Mouse (Mus musculus) layer of hippocampus, postnatal 10 days (tissue): Measurements from ENCODE around the gene Gm44579. TPM values are rescaled to one million over a fixed set of nuclear protein-coding genes. Genes with fewer than 3 reads are reported as not detected.
A peak's percentile ranks its signal among the peaks of the same experiment; 100 is the strongest.

Experiments used
- DNase-seq, 2 experiments: peaks; one replicate each; pipeline ENCODE4 v3.0.0; 2021; ENCODE audit warnings: low spot score in 2 of 2
- long read RNA-seq: library from polyadenylated mRNA; stranded (forward); transcript quantifications from one replicate; pipeline ENCODE4 v2.0.0, GENCODE M21; 2023
- total RNA-seq, 2 experiments: library from RNA; stranded (reverse); gene quantifications; 2 replicates each; pipeline ENCODE4 v1.2.3; 2021

Gene Gm44579
- under 1 TPM in 1 of 2 experiments, not detected in 1; 0.18 TPM for total RNA-seq
- long read RNA-seq: 0 reads

GRCm38 (mm10) chr15:98220877-98221276 lies at the start of gene Gm44579, which contains the start of gene Olfr287:
TSS of gene Gm44579 (minus strand) at chr15:98220977.
TSS of gene Olfr287 (minus strand) at chr15:98221056.
- DNase-seq: no peak

DNA sequence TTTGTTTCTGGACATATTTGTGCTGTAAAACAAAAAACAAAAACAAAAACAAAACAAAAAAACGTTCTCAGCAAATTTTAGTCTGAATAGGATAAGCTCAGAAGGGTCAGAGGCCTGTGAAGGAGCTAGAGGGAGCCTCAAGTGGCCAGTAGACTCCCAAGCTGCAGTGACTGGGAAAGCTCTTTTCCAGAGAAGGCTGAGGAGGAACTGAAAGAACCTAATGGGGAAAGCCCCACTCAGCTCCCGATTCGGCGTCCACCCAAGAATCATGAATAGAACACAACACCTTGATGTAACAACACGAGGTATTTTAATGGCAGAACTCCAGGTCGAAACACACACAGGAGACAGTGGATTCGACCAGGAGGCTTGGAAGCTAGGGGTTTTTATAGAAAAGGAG lies 37.0 kb upstream of the Gm44579 start:
- no peak for DNase-seq

GRCm38 (mm10) chr15:98257193-98257592 lies 36.4 kb upstream of the Gm44579 start, which contains the start of gene H1fnt:
TSS of gene H1fnt (minus strand) at chr15:98257293.
- DNase-seq: no peak

DNA sequence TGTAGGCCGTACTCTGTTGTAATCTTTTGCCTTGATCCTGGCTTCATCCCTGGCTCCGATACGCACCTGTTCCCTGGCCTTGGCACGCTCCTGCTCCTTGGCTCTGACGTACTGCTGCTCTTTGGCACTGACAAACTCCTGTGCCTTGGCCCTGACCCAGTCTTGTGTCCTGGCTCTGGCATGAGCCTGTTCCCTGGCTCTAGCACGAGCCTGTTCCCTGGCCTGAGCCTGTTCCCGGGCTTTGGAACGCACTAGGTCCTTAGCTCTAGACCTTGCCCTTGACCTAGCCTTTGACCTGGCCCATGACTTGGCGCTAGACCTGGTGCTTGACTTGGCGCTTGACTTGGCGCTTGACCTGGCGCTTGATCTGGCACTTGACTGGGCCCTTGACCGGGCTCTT lies 35.5 kb upstream of the Gm44579 start:
- DNase-seq: no peak

DNA sequence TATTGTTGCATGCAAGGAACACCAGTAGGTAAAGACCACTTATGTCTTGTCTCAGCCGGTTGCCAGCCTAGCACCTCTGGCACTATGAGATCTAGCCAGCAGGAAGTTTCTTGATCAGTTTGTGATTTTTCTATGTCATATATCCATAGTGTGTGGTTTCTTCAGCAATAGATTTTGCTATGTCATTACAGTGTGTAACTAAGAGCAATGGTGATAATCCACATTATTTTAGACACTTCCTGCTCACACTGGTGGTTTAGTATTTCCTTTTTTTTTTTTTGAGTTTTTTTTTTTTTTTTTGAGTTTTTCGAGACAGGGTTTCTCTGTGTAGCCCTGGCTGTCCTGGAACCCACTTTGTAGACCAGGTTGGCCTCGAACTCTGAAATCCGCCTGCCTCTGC lies 14.7 kb upstream of the Gm44579 start:
- DNase-seq: no peak

- DNase-seq: no peak
Measured at GRCm38 (mm10) chr15:98234350-98234749, 13.6 kb upstream of the Gm44579 start, which contains the start of gene Olfr286. TSS of gene Olfr286 (minus strand) at chr15:98234450.

DNA sequence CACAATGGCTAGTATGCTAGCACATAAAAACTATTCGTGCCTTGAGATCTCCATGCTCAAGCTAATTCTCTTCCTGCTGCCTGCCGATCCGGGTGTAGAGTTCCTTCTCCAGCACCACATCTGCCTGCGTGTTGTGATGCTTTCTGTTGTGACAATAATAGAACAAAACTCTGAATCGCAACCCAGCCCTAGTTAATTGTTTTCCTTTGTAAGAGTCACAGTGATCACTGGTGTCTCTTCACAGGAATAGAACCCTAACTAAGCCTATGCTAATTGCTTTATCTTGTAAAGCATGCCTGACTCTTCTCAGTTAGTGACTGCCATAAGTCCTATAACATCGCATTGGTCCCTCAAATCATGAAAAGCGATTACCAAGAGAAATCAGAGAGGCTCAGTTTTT lies 5.3 kb upstream of the Gm44579 start:
- DNase-seq: no peak

DNA sequence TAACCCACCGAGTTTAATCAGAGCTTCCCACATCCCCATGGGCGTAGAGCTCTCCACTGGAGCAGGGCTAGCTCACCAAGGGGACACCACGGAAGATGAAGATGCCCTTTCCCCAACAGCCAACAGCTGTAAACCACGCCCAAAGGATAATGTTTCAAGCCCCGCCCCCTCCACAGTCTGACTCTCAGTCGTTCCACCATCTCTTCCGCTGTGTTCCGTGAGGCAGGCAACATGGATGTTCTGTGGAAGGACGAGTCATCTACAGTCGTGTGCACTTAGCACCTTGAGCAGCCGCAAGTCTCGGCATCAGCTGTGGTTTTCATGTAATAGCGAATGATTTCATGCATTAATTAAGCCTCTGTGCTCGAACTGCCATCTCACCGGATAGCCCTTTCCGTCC lies 4.8 kb upstream of the Gm44579 start:
- no peak for DNase-seq

DNA sequence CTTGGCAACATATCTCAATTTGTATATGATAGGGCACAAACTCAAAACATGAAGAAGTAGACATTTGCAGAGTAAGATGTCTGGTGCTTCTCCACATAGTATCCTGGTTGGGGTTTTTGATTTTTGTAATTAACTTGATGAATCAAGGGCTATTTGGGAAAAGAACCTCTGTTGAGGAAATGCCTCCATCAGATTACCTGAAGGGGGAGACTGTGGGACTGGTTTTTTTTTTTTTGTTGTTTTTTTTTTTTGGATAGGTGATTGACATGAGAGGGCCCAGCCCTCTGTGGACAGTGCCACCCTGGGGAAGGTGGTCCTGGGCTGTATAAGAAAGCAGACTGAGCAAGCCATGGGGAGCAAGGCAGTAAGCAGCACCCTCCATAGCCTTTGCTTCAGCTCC lies 1.6 kb upstream of the Gm44579 start:
- DNase-seq: no peak

- DNase-seq: no peak
Measured at GRCm38 (mm10) chr15:98214130-98214529, 6.6 kb downstream of the Gm44579 start.

DNA sequence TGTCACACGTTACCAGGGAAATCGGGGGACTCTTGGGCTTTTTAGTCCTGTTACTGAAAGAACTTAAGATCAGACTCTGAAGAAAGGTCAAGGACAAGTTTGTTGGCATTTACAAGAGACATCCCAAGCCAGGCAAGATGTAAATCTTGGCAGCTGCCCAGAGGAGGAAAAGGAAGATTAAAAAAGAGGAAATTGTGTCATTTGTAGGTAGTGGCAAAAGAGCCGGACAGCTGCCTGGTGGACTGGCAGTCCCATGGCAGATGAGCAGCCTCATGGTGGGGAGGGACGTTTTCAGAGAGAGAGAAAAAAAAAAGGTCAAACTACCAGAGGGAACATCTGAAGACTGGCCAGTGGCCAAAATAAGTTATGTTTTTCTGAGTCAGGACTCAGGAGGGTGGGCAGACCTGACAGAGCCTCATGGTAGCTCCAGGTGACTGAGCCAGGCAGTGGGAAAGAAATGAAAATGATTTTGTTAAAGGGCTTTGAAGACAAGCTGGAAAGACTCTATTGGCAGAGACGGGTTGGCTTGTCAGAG lies 7.4 kb downstream of the Gm44579 start:
- no peak for DNase-seq

DNA sequence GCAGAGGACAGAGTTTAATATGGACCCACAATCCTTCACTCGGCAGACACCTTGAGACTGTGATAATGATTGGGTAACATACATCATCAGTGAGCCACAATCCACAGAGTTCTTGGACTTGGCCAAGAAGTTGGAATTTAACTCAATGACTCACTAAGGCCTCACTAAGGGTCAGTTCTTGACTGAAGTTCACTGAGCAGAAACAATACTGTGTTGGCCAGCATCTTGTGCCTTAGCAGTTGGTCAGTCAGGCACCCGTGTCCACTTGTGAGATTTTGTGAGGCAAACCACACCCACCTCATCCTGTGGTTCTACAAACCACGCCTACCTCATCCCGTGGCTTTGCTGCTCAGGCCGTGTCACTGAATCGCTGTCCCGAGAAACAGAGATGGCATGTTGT lies 11.1 kb downstream of the Gm44579 start:
- no peak for DNase-seq

DNA sequence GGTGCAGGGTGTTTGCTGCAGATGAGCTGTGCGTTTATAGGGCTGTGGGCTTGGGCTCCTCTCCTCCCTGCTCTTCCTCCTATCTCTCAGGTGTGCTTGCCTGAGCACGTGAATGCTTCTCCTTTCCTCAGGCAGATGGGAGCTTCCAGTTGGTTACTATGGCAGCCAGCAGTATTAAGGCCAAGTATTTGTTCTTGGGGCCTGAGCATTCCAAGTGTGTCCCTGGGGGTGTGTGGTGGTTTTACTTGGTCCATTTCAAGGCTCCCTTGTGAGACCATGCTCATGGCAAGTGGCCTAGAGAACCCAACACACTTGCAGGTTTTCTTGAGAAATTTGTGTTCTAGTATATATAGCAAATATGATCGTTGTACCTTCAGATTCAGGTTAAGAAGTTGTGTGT lies 25.3 kb downstream of the Gm44579 start, which contains the start of gene Olfr288:
Olfr288 (minus strand) TSS at position 101 of the 400 bp plus-strand sequence.
- DNase-seq: no peak

- no peak for DNase-seq
Measured at GRCm38 (mm10) chr15:98184456-98184855, 36.3 kb downstream of the Gm44579 start.

- DNase-seq: no peak
Measured at GRCm38 (mm10) chr15:98181856-98182570, 38.8 kb downstream of the Gm44579 start.

DNA sequence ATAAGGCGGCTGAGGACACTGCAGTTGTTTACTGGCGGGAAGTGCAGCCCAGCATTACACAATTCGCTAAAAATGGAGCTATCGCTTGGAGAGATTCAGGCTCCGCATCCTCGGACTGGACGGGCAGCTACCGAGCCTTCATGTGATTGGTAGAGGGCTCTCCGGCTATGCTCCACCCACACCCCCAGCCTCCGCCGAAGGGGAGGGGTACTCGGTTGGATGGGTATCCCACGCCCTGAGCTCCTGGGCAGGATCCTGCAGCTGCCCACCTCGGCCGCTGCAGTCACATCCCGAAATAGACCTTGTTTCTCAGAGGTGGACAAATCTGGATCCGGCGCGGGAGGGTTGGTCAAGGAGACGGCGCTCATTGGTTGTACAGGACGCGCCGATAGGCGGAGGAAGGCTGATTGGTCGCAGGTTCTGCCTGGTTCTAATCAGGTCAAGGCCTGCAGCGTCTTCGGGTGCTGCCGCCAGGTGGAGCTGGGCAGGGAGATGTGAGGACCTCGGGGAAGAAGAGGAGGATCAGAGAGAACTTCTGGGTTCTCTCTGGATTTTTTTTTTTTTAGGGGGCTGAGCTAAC lies 39.6 kb downstream of the Gm44579 start:
- DNase-seq: peak; percentile 87 to 89

GRCm38 (mm10) chr15:98180567-98181131 lies 40.1 kb downstream of the Gm44579 start:
- DNase-seq: no peak

GRCm38 (mm10) chr15:98177320-98177719 lies 43.5 kb downstream of the Gm44579 start:
- no peak for DNase-seq

DNA sequence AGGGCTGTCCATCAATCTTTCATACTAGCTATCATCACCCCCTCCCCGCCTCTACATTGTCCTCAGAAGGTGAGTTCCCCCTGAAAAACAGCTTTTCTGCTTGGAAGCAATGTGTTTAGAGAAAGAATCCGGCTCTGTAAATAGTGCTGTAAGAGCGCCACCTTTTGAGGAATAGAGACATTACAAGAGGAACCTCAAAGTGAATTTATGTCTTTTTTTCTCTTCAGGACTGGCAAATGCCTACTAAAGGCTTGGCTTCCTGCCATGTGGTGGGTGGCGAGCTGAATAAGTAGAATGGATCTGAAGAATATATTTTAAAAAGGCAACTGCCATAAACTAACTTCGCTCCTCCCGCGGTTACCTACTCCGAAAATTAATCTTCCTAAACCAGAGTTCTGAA lies 47.0 kb downstream of the Gm44579 start:
- peak; percentile 53 to 70 for DNase-seq

- no peak for DNase-seq
Measured at GRCm38 (mm10) chr15:98172113-98172512, 48.7 kb downstream of the Gm44579 start.

- no peak for DNase-seq
Measured at GRCm38 (mm10) chr15:98170917-98171316, 49.9 kb downstream of the Gm44579 start.

DNA sequence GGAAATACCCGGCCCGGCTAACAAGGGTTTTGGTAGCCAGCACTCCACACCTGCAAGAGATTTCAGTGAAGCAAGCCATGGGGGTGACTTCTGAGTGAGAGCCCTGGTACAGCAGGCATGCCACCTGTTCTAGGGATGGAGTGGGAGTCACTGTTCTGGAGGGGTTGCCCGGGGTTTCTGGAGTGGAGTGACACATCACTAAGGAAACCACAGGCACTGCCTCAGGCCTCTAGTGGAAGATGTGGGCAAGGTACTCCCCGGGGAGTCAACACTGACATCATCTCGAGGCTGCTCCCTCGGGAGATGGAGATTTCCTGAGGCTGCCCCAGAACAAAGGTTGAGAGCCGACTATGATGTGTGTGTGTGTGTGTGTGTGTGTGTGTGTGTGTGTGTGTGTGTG lies 50.4 kb downstream of the Gm44579 start:
- peak; percentile 52 for DNase-seq
